Mouse (Mus musculus) layer of hippocampus, postnatal 10 days (tissue): Measurements from ENCODE around the gene Olfr553. TPM values are rescaled to one million over a fixed set of nuclear protein-coding genes. Genes with fewer than 3 reads are reported as not detected.
"Not testable (repeated sequence)": the region's sequence is repeated elsewhere in the genome, so short reads cannot be mapped to it uniquely, and the experiment has no call there.

ENCODE experiments used
- DNase-seq, 2 experiments: peaks; one replicate each; pipeline ENCODE4 v3.0.0; 2021; ENCODE audit warnings: low spot score in 2 of 2
- long read RNA-seq: library from polyadenylated mRNA; stranded (forward); transcript quantifications from one replicate; pipeline ENCODE4 v2.0.0, GENCODE M21; 2023
- total RNA-seq, 2 experiments: library from RNA; stranded (reverse); gene quantifications; 2 replicates each; pipeline ENCODE4 v1.2.3; 2021

Gene Olfr553
- not detected for total RNA-seq
- long read RNA-seq, result 0 reads

DNA sequence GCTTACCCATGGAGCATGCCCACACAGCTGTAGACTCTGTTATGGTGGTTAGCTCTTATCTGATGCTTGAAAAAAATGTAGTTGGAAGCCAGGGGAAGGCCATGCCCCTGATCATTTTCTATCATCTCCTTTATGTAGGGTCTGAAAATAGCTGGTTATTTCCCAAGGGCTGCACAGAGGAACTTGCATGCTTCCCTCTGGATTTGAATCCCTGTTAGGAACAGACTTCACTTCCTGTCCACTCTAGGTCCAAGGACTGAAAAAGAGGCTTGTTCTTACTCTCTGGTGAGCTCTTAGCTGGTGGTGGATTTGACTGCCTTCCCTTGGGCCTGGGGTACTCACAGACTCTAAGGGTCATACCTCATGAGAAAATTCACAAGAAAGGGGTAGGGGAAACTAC is at the start of gene Olfr553:
Gene Olfr553, minus strand, starts transcription at position 101 of the 400 bp plus-strand sequence.
- no peak for DNase-seq

DNA sequence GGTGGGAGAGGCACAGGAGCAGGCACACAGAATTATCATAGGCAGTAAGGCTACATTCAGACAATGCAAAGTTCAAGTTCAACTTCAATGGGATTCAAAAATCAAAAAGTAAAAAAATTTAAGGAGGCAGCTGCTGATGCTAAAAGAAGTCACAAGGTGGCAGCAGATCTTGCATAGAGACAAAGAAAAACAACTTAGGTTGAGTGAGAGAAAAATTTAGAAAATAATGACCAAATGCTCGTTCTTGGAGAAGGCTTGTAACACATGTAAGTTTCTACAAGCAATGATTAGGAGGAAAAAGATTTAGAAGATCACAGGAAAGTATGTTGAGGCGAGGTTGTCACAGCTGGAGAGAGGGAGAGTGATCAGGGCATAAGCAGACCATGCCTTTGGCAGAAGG is 47.4 kb upstream of the Olfr553 start:
- no peak for DNase-seq

- no peak for DNase-seq
These were observed 46.6 kb upstream of the Olfr553 start, which contains the start of gene Olfr556 for GRCm38 (mm10) chr7:102664599-102664998. Gene Olfr556 (plus strand): TSS chr7:102664899.

GRCm38 (mm10) chr7:102658523-102658922 is 40.5 kb upstream of the Olfr553 start, which contains the start of gene Olfr555:
Gene Olfr555 (plus strand): TSS chr7:102658823.
- no peak for DNase-seq

GRCm38 (mm10) chr7:102644945-102645344 is 26.9 kb upstream of the Olfr553 start:
- not testable (repeated sequence) for DNase-seq

GRCm38 (mm10) chr7:102638132-102638531 is 20.1 kb upstream of the Olfr553 start, which contains the start of gene Olfr554:
Gene Olfr554 (plus strand): TSS chr7:102638432.
- DNase-seq, result no peak

GRCm38 (mm10) chr7:102636665-102637064 is 18.6 kb upstream of the Olfr553 start:
- DNase-seq, result peak; percentile 19 to 33

- not testable (repeated sequence) for DNase-seq
These were observed 2.4 kb upstream of the Olfr553 start for GRCm38 (mm10) chr7:102620368-102620767.

GRCm38 (mm10) chr7:102619608-102620007 is 1.6 kb upstream of the Olfr553 start:
- DNase-seq, result no peak

GRCm38 (mm10) chr7:102597378-102598031 is 20.5 kb downstream of the Olfr553 start, which contains the start of gene Olfr552:
Gene Olfr552 (plus strand): TSS chr7:102597770.
- no peak for DNase-seq

- no peak for DNase-seq
These were observed 26.2 kb downstream of the Olfr553 start, which contains the start of gene Olfr551 for GRCm38 (mm10) chr7:102591786-102592185. Gene Olfr551 (minus strand): TSS chr7:102591886.

- DNase-seq, result no peak
These were observed 42.0 kb downstream of the Olfr553 start for GRCm38 (mm10) chr7:102575998-102576397.

GRCm38 (mm10) chr7:102573174-102573830 is 44.7 kb downstream of the Olfr553 start:
- no peak for DNase-seq

- no peak for DNase-seq
These were observed 46.9 kb downstream of the Olfr553 start, which contains the start of gene Olfr550 for GRCm38 (mm10) chr7:102571142-102571541. Gene Olfr550 (plus strand): TSS chr7:102571442.

DNA sequence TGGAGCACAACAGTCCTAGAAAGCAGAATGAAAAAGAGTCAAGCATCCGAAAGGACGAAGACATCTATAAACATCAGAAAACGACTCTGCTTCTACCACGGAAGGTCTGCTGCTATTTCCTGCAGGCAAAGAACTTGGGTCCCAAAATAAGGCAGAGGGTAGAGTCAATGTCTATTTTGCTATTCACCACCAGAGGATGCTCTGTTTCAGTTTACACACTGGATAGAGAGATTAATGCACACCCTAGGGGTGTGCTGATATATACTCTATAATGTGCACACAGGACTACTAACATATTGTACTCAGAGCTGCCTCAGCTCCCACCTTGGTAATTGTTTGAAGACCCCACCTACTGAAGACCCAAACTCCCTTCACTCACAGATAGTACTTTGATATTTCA is 51.8 kb downstream of the Olfr553 start:
- DNase-seq, result no peak

DNA sequence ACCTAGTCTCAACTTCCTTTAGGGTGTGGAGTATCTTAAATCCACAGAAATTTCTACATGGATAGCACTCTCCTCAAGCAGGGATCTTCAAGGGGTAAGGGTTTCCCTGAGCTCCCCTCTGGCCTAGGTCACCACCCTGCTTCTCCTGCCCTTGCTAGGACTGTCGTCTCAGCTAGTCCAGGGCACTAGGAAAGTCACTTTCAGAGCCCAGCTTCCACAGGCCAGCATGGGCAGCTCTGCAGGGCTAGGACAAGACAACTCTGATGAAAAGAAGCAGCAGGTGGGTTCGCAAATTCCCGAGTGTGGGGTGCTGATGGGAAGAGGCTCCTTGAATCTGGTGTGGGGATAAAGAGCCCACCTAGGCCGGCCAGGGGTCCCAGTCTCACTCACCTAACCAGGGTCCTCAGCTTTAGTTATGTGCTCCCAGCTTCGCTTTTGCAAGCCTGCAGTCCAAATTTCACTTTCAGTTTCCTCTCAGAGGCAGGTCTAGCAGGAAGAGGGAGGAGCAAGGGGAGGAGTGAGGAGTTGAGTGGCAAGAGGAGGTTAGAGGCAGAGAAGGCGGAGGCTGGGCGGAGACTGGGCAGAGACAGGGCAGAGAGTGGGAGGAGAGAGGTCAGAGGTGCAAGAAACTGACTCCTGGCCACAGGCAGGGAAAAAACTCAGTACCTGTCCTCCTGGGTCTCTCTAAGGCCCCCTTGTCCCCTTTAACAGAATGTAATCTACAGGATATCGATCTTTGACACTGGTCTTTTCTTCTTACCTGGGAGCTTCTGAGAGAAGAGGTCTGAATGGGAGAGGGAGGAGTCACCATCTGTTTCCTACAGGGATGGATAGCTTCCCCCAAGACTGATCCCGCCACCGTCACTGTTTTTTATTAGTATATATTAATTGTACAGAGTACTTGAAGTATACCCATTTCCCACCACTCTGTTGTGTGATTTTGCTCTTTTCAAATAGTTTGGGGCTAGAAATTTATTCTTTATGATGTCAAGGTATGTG is 52.7 kb downstream of the Olfr553 start, which contains the start of gene Trim21:
Gene Trim21, minus strand, starts transcription at position 488 of the 999 bp plus-strand sequence.
- peak; percentile 49 to 64 for DNase-seq

Other genes starting within 250 kb of the Olfr553 start
- 10 to 100 TPM; 15.6 to 18.8 TPM for gene Rrm1, start 176.5 kb downstream of the Olfr553 start, total RNA-seq
- not detected for gene Olfr543, start 136.5 kb downstream of the Olfr553 start, total RNA-seq
- not detected for gene Olfr544, start 129.9 kb downstream of the Olfr553 start, total RNA-seq
- gene Olfr545, start 118.6 kb downstream of the Olfr553 start, total RNA-seq, result not detected
- gene Olfr547, start 83.5 kb downstream of the Olfr553 start, total RNA-seq, result not detected
- not detected for gene Olfr548-ps1, start 77.3 kb downstream of the Olfr553 start, total RNA-seq
- gene Olfr549, start 68.3 kb downstream of the Olfr553 start, total RNA-seq, result not detected
- gene Trim21, start 52.7 kb downstream of the Olfr553 start, total RNA-seq, result 1 to 10 TPM; 2.4 to 3.2 TPM
- gene Olfr550, start 46.8 kb downstream of the Olfr553 start, total RNA-seq, result 1 to 10 TPM in 1 of 2 experiments, under 1 TPM in 1; 0.94 to 2.7 TPM
- not detected for gene Olfr551, start 26.3 kb downstream of the Olfr553 start, total RNA-seq
- under 1 TPM; 0.13 to 0.18 TPM for gene Olfr552, start 20.4 kb downstream of the Olfr553 start, total RNA-seq
- not detected for gene Olfr554, start 20.2 kb upstream of the Olfr553 start, total RNA-seq
- gene Olfr555, start 40.6 kb upstream of the Olfr553 start, total RNA-seq, result not detected
- gene Olfr556, start 46.7 kb upstream of the Olfr553 start, total RNA-seq, result not detected
- 1 to 10 TPM; 6.2 to 7.5 TPM for gene Trim68, start 69.1 kb upstream of the Olfr553 start, total RNA-seq
- gene Olfr557, start 77.7 kb upstream of the Olfr553 start, total RNA-seq, result not detected
- under 1 TPM; 0.34 to 0.49 TPM for gene Olfr558, start 84.0 kb upstream of the Olfr553 start, total RNA-seq
- gene Olfr33, start 100.9 kb upstream of the Olfr553 start, total RNA-seq, result not detected
- not detected for gene Olfr559, start 109.3 kb upstream of the Olfr553 start, total RNA-seq
- gene Olfr560, start 141.1 kb upstream of the Olfr553 start, total RNA-seq, result not detected
- gene Olfr78, start 141.3 kb upstream of the Olfr553 start, total RNA-seq, result under 1 TPM; 0.23 to 0.76 TPM
- gene Olfr561, start 153.0 kb upstream of the Olfr553 start, total RNA-seq, result not detected
- gene Olfr564, start 185.3 kb upstream of the Olfr553 start, total RNA-seq, result not detected
- gene Olfr566, start 240.5 kb upstream of the Olfr553 start, total RNA-seq, result not detected